Mouse (Mus musculus) T-helper 1 cell (primary cell): ENCODE measurements around the gene Aspg.

ENCODE experiments used
- in situ Hi-C: fragments of 300-600 bp; cut with MboI, MseI; formaldehyde crosslinking; loops from one replicate; pipeline ENCODE4 v1.15.1; 2025; ENCODE audit warnings: high pct_unique_total_duplicates

The Aspg gene

DNA sequence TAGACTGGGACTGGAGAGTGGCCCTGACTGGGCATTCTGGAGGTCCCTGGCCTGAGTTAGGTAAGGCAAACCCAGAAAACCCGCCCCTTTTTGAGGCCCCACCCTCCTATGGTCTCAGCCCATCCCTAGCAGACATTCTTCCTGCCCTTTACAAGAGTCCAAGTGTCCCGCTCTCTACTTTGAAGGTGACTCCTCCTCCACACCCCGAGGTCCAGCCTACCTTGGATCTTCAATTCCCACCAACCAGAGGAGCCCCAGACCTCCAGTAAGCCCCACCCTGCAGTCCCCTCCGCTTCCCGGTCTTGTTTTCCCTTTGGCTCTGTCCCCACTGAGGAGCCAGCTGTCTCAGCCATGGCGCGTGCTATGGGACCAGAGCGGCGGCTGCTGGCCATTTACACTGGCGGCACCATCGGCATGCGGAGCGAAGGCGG, at the start of gene Aspg:
Gene Aspg (plus strand): TSS at position 139 of the 431 bp plus-strand sequence.
- in situ Hi-C loops: loop anchor here (25.0 kb wide), 1 partner anchor 806 kb away; no protein-coding TSS in a partner anchor

DNA sequence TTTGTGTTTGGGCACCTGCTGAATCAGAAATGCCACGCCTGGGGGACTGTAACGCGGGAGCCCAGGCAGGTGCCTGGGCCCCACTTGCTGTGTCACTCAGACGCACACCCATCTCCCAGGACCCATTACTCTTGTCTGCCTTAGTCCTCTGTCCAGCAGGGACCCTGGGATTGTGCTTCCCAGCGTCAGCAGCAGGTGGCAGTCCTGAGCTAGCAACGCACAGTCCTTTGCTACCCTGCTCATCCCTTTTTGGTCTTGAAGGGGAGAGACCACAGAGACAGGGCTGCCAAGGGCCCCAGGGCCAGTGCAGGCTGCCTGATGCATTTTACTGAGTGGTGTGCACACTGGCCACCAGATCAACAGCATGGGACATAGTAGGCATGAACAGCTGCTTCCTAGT, 28.8 kb upstream of the Aspg start:
- in situ Hi-C loops: no loop called here

- in situ Hi-C loops: loop anchor here (5.0 kb wide), 1 partner anchor 48 kb away; no protein-coding TSS in a partner anchor
Observed at GRCm38 (mm10) chr12:112079911-112080310, 26.6 kb upstream of the Aspg start.

- in situ Hi-C loops: loop anchor here (5.0 kb wide), 1 partner anchor 49 kb away; no protein-coding TSS in a partner anchor
Observed at GRCm38 (mm10) chr12:112080911-112081310, 25.6 kb upstream of the Aspg start.

DNA sequence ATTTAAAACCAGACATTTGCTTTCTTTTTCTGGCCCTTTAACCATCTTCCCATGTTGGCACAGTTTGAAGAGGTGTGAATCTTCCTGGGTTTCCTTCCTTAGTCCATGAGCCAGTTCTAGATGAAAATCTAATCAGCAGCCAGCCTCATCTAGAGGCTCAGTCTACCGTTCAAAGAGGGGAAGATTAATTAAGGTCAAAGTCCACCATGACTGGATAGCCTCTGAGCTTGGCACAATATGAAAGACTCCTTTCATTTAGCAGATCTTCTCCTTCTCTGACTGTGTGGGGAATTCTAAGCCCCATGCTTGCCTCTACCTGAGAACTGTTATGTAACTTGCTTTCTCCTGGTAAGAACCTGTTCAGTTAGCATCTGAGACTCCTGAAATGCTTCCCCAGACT, 24.2 kb upstream of the Aspg start:
- in situ Hi-C loops: loop anchor here (5.0 kb wide), 1 partner anchor 50 kb away; no protein-coding TSS in a partner anchor

GRCm38 (mm10) chr12:112086250-112086649, 20.2 kb upstream of the Aspg start:
- in situ Hi-C loops: no loop called here

- in situ Hi-C loops: no loop called here
Observed at GRCm38 (mm10) chr12:112086726-112087125, 19.8 kb upstream of the Aspg start.

DNA sequence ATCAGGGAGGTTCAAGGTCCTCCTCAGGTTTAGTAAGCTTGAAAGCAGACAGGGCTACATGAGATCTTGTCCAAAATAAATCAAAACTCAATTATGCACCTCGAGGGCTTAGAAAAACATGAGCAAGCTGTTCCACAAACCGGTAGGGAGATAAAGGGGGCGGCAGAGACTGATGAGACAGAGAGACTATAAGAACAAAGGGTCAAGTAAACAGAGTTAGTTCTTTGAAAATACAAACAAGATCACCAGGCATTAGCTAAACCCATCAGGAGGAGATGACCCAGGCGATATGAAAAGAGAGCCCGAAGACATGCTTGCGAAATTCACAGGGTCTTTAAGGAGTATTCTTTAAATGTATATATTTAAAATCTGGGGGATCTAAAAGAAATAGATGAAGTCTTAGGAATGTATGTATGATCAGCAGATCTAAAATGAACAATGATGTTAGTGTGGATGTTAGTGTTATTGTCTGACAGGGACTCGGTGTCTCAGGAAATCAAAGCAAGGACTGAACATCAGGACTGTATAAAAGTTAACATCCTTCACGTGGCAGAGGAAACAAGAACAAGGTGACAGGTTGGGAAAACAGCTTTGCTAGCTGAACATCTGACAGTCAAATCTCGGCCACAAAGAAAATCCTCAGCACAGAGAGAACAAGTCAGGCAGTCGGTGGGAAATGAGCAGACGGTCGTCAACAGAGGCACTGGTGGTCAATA, 17.7 kb upstream of the Aspg start:
- in situ Hi-C loops: no loop called here

- in situ Hi-C loops: no loop called here
Observed at GRCm38 (mm10) chr12:112091054-112091453, 15.4 kb upstream of the Aspg start.

DNA sequence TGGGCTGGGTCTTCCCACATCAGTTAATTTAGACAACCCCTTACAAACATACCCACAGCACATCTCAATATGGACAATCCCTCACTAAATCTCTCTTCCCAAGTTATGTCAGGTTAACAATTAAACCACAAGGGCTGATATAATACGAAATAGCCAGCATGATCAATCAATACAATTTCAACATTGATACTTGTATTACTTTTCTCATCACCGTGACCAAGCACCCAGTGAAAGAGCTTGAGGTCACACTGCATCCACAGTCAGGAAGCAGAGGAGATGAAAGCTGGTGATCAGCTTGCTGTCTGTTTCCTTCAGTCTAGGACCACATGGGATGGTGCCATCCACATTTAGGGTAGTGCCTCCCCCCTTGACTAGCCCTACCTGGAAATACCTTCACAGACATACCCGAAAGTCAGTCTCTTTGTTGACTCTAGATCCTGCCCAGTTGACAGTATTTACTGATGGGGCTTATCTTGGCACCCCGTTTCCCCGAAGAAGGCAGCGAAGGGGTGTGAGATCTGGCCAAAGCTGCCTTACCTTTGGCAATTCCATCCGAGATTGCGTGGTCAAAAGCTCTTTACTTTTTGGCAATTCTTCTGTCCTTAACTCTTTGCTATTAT, 12.1 kb upstream of the Aspg start:
- in situ Hi-C loops: no loop called here

DNA sequence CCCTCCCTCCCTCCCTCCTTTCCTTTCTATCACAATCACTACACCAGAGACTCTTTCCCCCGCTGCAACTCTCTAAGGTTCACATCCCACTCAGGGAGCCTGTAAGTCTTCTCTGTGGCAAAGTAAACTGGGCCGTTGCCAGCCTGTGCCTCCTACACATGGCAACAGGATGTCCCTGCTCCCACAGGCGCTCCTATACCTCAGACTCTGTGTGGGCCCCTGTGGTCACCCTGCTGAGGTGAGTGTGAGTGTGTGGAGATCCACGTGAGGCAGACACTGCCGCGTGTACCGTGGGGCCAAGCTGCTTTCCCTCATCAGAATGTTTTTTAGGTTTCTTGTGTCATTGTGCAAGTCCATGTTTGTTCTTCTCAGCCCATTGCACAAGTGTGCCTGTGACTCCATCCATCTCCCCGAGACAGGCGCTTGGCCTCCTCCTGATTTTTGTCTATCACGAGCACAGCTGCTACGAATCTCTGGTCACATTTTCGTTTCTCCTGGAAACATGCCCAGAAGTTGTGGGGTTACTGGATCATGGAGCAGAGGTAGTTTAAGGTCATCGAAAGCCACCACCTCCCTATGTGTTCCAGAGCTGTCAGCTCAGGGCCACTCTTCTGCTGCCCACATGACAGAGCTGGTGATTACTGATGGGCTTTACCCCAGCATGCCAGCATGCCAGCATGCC, 10.3 kb upstream of the Aspg start:
- in situ Hi-C loops: no loop called here

DNA sequence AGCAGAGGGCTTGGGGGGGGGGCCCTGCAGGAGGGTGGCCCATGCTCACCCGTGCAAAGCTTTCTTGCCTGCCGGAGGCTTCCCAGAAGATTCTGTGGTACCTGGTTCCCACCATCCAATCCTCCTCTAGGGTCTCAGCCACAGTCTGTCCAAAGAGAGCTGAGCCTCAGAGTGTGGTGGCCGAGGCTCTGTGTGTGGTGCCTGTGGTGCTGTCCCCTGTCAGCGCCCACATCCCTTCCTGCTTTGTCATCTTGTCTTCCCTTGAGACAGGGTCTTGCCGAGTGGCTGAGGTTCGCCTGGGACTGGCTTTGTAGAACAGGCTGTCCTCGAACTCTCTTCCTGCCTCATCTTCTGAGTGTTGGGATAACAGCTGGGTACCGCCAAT, 9.8 kb upstream of the Aspg start:
- in situ Hi-C loops: no loop called here

DNA sequence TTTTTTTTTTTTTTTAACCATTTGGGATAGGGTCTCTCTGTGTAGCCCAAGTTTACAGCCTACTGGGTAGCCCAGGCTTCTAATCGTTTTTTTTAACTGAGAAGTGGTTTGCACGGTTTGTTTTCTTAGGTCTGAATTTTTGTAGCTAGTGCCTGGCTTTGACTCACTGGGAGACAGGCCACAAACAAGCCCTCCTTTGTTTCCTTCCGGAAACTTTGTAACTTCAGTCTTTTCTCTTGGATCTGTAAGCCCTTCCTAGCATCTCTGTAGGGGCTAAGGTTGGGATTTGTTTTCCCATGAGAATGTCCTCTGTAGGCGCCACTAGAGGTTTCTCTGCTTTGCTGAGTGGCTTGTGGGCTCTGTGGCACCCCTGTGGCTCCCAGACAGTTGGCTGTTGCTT, 6.4 kb upstream of the Aspg start:
- in situ Hi-C loops: loop anchor here (25.0 kb wide), 1 partner anchor 812 kb away; no protein-coding TSS in a partner anchor

- in situ Hi-C loops: loop anchor here (25.0 kb wide), 1 partner anchor 811 kb away; no protein-coding TSS in a partner anchor
Observed at GRCm38 (mm10) chr12:112101045-112101444, 5.4 kb upstream of the Aspg start.

DNA sequence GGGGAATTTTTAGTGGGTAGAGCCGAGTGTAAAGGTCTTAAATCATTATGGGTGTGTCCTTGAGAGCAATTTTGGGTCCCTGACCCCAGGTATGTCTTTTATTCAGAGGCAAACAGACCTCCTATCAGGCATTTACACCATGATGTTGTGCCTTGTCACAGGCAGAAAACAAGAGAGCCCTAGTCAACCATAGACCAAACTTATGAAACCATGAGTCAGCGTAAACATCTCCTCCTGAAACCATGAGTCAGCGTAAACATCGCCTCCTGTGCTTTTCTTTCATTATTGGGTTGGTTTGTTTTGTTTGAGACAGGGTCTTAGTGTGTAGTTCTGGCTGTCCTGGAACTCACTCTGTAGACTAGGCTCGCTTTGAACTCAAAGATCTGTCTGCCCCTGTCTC, 3.3 kb upstream of the Aspg start:
- in situ Hi-C loops: loop anchor here (25.0 kb wide), 1 partner anchor 809 kb away; no protein-coding TSS in a partner anchor

DNA sequence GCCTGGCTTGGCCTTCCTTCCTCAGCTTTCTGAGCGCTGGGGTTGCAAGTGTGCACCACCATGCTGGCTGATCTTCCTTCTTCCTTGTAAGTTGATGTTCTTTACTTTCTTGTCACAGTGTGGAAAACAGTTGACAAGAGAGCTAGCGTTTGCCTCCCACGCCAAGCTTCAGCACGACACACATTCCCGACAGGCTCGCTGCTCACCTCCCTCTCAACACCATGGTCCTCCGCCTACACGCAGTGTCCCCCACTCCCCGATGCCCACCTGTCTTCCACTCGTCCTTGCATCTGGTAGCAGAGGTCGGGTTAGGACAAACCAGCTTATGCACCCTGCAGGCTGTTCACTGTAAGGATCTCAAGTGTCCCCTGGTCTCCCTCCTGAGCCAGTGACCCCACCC, 1.6 kb upstream of the Aspg start:
- in situ Hi-C loops: loop anchor here (25.0 kb wide), 1 partner anchor 807 kb away; no protein-coding TSS in a partner anchor

DNA sequence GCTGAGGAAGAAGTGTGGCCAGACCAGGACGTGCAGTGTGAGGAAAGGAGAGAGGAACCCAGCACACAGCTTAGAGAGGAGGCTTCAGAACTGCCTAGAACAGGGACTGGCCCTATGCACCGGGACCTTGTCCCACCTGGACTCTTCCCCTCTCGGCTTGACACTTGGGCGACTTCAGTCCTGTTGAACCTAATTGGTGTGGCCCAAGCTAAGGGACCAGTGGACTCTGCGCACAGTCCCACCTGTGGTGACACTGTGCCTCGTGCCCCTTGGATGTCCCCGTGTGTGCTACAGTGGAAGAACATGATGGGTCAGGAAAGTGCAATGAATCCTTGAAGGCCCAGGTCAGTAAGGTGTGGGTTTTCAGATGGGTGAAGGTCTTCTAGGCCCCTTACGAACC, 1.2 kb downstream of the Aspg start:
- in situ Hi-C loops: loop anchor here (25.0 kb wide), 1 partner anchor 805 kb away; no protein-coding TSS in a partner anchor

- in situ Hi-C loops: loop anchor here (25.0 kb wide), 1 partner anchor 803 kb away; no protein-coding TSS in a partner anchor
Observed at GRCm38 (mm10) chr12:112108696-112109445, 2.4 kb downstream of the Aspg start.

- in situ Hi-C loops: loop anchor here (10.0 to 25.0 kb wide), 2 partner anchors 803 to 1845 kb away; no protein-coding TSS in a partner anchor
Observed at GRCm38 (mm10) chr12:112109701-112110100, 3.2 kb downstream of the Aspg start.

- in situ Hi-C loops: loop anchor here (10.0 to 25.0 kb wide), 2 partner anchors 801 to 1843 kb away; no protein-coding TSS in a partner anchor
Observed at GRCm38 (mm10) chr12:112111323-112111722, 4.8 kb downstream of the Aspg start.

DNA sequence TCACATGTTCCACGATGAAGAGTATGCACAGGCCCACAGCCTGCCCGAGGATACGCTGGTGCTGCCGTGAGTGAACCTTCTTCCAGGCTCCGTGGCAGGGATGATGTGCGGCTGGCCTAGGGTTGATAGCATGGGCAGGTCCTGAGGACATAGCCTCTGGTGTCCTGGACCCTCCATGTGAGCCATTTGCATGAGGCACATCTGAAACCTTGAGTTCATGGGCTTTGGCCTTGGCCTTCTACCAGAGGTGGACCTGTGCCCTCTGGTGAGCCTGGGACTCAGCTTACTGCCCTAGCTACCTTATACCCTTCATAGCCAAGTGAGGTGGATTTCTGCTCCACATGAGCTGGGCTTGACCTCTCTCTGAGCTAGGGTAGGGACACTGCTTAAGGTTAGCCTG, 5.8 kb downstream of the Aspg start:
- in situ Hi-C loops: loop anchor here (10.0 to 25.0 kb wide), 2 partner anchors 800 to 1843 kb away; no protein-coding TSS in a partner anchor
